Mouse (Mus musculus) limb, embryonic 12.5 days (tissue): ENCODE measurements around the gene Defa30. TPM values are rescaled to one million over a fixed set of nuclear protein-coding genes. Genes with fewer than 3 reads are reported as not detected.
"Not testable (repeated sequence)": the region's sequence is repeated elsewhere in the genome, so short reads cannot be mapped to it uniquely, and the experiment has no call there.

ENCODE experiments used
- ATAC-seq: fragments of 200-750 bp; cut with Nextera tagmentation; 2 replicates; pipeline ENCODE4 v1.8.0; 2017; ENCODE audit warnings: low read depth, moderate TSS enrichment; ENCODE audit not compliant: insufficient number of reproducible peaks, insufficient read depth, low FRiP score, low TSS enrichment
- H3K27ac ChIP-seq: fragments of 300-500 bp; sonication (generic); 2 replicates; pipeline ENCODE4 v1.5.1; 2016; ENCODE audit warnings: mild to moderate bottlenecking, moderate library complexity
- H3K27me3 ChIP-seq: fragments of 300-500 bp; sonication (generic); 2 replicates; pipeline ENCODE4 v1.6.1; 2016; ENCODE audit warnings: mild to moderate bottlenecking, moderate library complexity
- H3K36me3 ChIP-seq: fragments of 300-500 bp; sonication (generic); 2 replicates; pipeline ENCODE4 v1.6.1; 2016; ENCODE audit warnings: mild to moderate bottlenecking, moderate library complexity
- H3K4me1 ChIP-seq: fragments of 300-500 bp; sonication (generic); replicated peaks from 2 replicates; pipeline ENCODE4 v1.6.1; 2016
- H3K4me2 ChIP-seq: fragments of 300-500 bp; sonication (generic); 2 replicates; pipeline ENCODE4 v1.6.1; 2016; ENCODE audit warnings: mild to moderate bottlenecking, moderate library complexity
- H3K4me3 ChIP-seq: fragments of 300-500 bp; sonication (generic); replicated peaks from 2 replicates; pipeline ENCODE4 v1.5.1; 2016; ENCODE audit warnings: mild to moderate bottlenecking
- H3K9ac ChIP-seq: fragments of 300-500 bp; sonication (generic); replicated peaks from 2 replicates; pipeline ENCODE4 v1.6.1; 2016; ENCODE audit warnings: mild to moderate bottlenecking, moderate library complexity
- H3K9me3 ChIP-seq: fragments of 300-500 bp; sonication (generic); 2 replicates; pipeline ENCODE4 v1.6.1; 2016; ENCODE audit warnings: mild to moderate bottlenecking, moderate library complexity
- WGBS: fragments of 180-500 bp; shearing (Covaris S2); methylation state at CpG from one replicate; pipeline ENCODE4 v1.1.7; 2016; 5-methylcytosine and 5-hydroxymethylcytosine counted together
- polyA plus RNA-seq: library from polyadenylated mRNA; unstranded; fragments of >200 nt; fragmentation: Nextera tagmentation; extraction: Ambion mirVana; gene quantifications from 2 replicates; pipeline ENCODE4 v1.2.1, GENCODE M21; 2016

The Defa30 gene
- not detected in 2 replicates for polyA plus RNA-seq

DNA sequence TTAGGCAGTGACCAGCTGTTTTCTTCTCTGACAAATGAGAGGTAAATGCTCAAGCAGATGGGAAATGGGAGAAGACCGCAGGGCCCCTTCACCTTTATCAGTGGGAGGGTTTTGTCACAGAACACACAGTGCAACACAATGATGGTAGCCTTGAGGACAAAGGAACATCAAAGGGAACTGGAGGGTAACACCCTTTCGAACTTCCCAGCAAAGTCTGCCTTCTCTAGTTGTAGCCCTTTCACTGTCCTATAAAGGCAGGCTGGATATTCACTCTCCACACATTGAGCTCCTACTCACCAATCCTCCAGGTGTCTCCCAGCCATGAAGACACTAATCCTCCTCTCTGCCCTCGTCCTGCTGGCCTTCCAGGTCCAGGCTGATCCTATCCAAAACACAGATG lies at the start of gene Defa30:
Gene Defa30 (plus strand): TSS at position 301 of the 400 bp plus-strand sequence.
- H3K27me3 ChIP-seq, H3K4me2 ChIP-seq, H3K36me3 ChIP-seq, H3K4me1 ChIP-seq, H3K9ac ChIP-seq, H3K27ac ChIP-seq, H3K4me3 ChIP-seq, ATAC-seq: not testable (repeated sequence)
- 63% methylated on average over 3 of the region's 3 CpGs for WGBS
- peaks cover 13% of the 10 kb centered on the region; the same call in 1 of the 2 replicates for H3K9me3 ChIP-seq

DNA sequence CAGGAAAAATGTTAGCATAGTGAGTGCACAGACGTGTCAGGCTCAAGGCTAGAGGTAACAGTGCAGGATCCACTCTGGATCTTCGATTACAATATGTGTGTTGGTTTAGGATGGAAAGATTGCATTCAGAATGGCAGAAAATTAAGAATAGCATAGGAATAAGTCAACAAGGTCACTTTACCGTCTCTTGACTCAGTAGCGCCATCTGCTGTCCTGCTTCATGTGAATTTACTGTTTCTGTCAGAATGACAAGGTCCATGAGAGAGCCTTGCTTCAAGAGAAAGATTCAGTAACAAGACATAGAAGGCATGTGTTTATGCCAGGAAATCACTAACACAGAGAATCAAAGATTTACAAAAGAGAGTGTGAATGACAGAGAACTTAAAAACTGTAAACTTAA lies 41.3 kb upstream of the Defa30 start:
- H3K27me3 ChIP-seq = no peaks in the 10 kb centered on the region
- H3K9me3 ChIP-seq = 0 out of 2 replicates have a peak, but pooled peaks cover 2% of the 10 kb centered on the region
- no peak for ATAC-seq
- no peaks in the 10 kb centered on the region for H3K36me3 ChIP-seq
- H3K4me3 ChIP-seq = no peak overlapping the region
- H3K4me1 ChIP-seq = no peaks in the 10 kb centered on the region
- no peak overlapping the region for H3K4me2 ChIP-seq
- no peak overlapping the region for H3K9ac ChIP-seq
- H3K27ac ChIP-seq = no peak overlapping the region
- 39% methylated on average over 4 of the region's 4 CpGs for WGBS

DNA sequence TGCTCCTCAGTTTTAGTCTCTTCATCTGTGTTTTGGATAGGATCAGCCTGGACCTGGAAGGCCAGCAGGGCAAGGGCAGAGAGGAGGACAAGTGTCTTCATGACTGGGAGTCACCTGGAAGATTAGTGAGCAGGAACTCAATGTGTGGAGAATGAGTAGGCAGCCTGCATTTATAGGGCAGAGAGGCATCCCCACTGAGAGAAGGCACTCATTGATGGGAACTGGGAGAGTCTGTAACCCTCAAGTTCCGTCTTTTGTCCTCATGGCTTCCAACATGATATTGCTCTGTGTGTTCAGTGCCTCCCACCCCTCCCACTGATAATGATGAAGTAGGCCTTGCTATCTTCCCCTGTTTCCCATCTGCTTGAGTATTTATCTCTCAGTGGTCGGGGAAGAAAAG lies 38.5 kb upstream of the Defa30 start, which contains the start of gene Gm14851:
Gene Gm14851 (minus strand): TSS at position 101 of the 400 bp plus-strand sequence.
- H3K4me2 ChIP-seq, H3K36me3 ChIP-seq, H3K9ac ChIP-seq, H3K27me3 ChIP-seq, H3K9me3 ChIP-seq, H3K4me3 ChIP-seq, H3K4me1 ChIP-seq, H3K27ac ChIP-seq, ATAC-seq: not testable (repeated sequence)
- 67% methylated on average over 1 of the region's 2 CpGs for WGBS

DNA sequence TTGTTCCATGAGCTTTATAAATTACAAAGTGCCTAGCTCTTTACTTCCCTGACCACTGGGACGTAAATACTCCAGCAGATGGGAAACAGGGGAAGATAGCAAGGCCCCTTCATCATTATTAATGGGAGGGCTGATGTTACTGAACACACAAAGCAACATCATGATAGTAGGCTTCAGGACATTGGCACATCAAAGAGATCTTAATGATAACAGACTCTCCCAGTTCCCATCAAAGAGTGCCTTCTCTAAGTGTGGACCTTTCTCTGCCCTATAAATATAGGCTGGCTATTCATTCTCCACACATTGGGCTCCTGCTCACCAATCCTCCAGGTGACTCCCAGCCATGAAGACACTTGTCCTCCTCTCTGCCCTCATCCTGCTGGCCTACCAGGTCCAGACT lies 27.5 kb downstream of the Defa30 start, which contains the start of gene Defa22:
Gene Defa22 (plus strand): TSS at position 301 of the 400 bp plus-strand sequence.
- H3K27me3 ChIP-seq, H3K27ac ChIP-seq, ATAC-seq, H3K4me2 ChIP-seq, H3K4me3 ChIP-seq, H3K9me3 ChIP-seq, H3K9ac ChIP-seq, H3K36me3 ChIP-seq, H3K4me1 ChIP-seq: not testable (repeated sequence)
- no CpG with 5 or more reads among the region's 1 CpGs for WGBS

Other genes with a start within 250 kb of the Defa30 start
- gene Defb33, start 242.0 kb upstream of the Defa30 start, polyA plus RNA-seq = not detected in 2 replicates
- not detected in 2 replicates for gene Gm15056, start 232.0 kb upstream of the Defa30 start, polyA plus RNA-seq
- not detected in 2 replicates for gene Gm6040, start 212.6 kb upstream of the Defa30 start, polyA plus RNA-seq
- gene AY761185, start 189.9 kb upstream of the Defa30 start, polyA plus RNA-seq = not detected in 2 replicates
- gene Defa21, start 109.1 kb upstream of the Defa30 start, polyA plus RNA-seq = not detected in 2 replicates
- not detected in 2 replicates for gene Defa23, start 79.6 kb upstream of the Defa30 start, polyA plus RNA-seq
- gene Defa35, start 69.6 kb upstream of the Defa30 start, polyA plus RNA-seq = not detected in 2 replicates
- gene Defa25, start 50.2 kb upstream of the Defa30 start, polyA plus RNA-seq = not detected in 2 replicates
- not detected in 2 replicates for gene Gm14851, start 38.6 kb upstream of the Defa30 start, polyA plus RNA-seq
- not detected in 2 replicates for gene Defa22, start 27.6 kb downstream of the Defa30 start, polyA plus RNA-seq
- not detected in 2 replicates for gene Defa31, start 57.0 kb downstream of the Defa30 start, polyA plus RNA-seq
- gene Gm15293, start 66.9 kb downstream of the Defa30 start, polyA plus RNA-seq = not detected in 2 replicates
- not detected in 2 replicates for gene Gm15292, start 115.1 kb downstream of the Defa30 start, polyA plus RNA-seq
- gene Defa27, start 180.9 kb downstream of the Defa30 start, polyA plus RNA-seq = not detected in 2 replicates
- not detected in 2 replicates for gene Defa29, start 192.4 kb downstream of the Defa30 start, polyA plus RNA-seq
- not detected in 2 replicates for gene Defa2, start 243.9 kb downstream of the Defa30 start, polyA plus RNA-seq